Mouse (Mus musculus): ENCODE measurements at regions not wholly inside any gene's neighbourhood (a gene's known extent, or its start where the extent isn't known, plus 50 kb on each side); places are given as distances from the start of the nearest gene placed in this dataset.
A peak's percentile ranks its signal among the peaks of the same experiment; 100 is the strongest.

DNA sequence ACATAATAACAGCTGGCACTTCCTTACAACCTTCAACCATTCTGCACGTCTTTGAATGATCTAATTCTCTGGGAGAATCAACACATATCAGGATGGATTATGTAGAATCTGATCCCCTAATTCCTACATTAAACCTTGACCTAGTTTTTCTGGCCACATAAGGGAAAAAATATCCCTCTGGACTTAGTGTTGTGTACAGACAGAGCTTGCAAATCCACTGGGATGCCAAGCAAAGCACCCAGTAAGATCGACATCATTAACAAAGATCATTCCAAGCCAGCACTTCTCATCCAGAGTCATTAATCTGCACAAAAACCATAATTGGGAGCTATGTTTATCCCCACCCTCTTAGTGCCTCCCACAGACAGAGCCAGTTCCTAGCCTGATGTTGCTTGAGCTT, 87.8 kb downstream of the Tmem215 start:
- H3K4me1 ChIP-seq (ENCODE audit: control insufficient read depth, insufficient read depth) = no peaks in the 10 kb centered on the region
- no peak overlapping the region for H3K4me3 ChIP-seq (ENCODE audit: low read depth, low read length)
- H3K27ac ChIP-seq (ENCODE audit: low read depth) = no peak overlapping the region
- WGBS = 43% methylated on average over 2 of the region's 2 CpGs
- H3K27me3 ChIP-seq (ENCODE audit: control insufficient read depth, insufficient read depth, low read length) = no peaks in the 10 kb centered on the region
- DNase-seq (ENCODE audit: low spot score) (no peak), ATAC-seq (ENCODE audit: insufficient read depth, low read depth) (no peak)
- no peaks in the 10 kb centered on the region for H3K36me3 ChIP-seq (replicated peaks; ENCODE audit: control insufficient read depth, insufficient read depth, low read length)
- no peaks in the 10 kb centered on the region for H3K9me3 ChIP-seq (replicated peaks; ENCODE audit: control insufficient read depth, low read length)
- H3K9ac ChIP-seq (replicated peaks; ENCODE audit: low read depth, low read length) = no peak overlapping the region
- no peak overlapping the region for H3K4me2 ChIP-seq (ENCODE audit: low read depth, low read length)
- TF ChIP-seq CTCF (IDR thresholded peaks at IDR 0.05; ENCODE audit: low read depth) (no peak), EP300 (IDR thresholded peaks at IDR 0.05; ENCODE audit: low read depth) (no peak)

DNA sequence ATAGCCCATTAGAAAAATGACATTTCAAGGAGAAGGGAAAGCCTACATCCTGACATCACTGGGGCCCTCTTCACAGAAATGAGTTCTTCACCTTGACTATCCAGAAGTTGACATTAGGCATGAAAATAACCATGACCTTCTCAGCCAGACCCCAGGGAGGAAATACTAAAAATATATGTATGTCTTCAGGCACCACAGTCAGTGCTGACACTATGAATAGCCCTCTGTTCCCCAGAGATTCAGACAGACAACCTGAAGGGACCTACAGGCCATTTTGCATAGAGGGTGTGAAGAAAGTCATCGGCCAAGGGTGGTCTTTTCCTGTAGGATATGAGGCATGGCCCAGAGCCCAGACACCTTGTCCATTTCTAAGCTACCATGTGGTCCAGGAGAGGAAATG, 101.3 kb downstream of the Tmem215 start:
- no peaks in the 10 kb centered on the region for H3K9me3 ChIP-seq (replicated peaks; ENCODE audit: control insufficient read depth, low read length)
- ATAC-seq (ENCODE audit: insufficient read depth, low read depth) (no peak), DNase-seq (ENCODE audit: low spot score) (no peak)
- H3K4me1 ChIP-seq (ENCODE audit: control insufficient read depth, insufficient read depth) = no peaks in the 10 kb centered on the region
- no peaks in the 10 kb centered on the region for H3K27me3 ChIP-seq (ENCODE audit: control insufficient read depth, insufficient read depth, low read length)
- no peak overlapping the region for H3K27ac ChIP-seq (ENCODE audit: low read depth)
- 47% methylated on average over 1 of the region's 1 CpGs for WGBS
- no peak overlapping the region for H3K4me2 ChIP-seq (ENCODE audit: low read depth, low read length)
- H3K9ac ChIP-seq (replicated peaks; ENCODE audit: low read depth, low read length) = no peak overlapping the region
- H3K36me3 ChIP-seq (replicated peaks; ENCODE audit: control insufficient read depth, insufficient read depth, low read length) = no peaks in the 10 kb centered on the region
- no peak overlapping the region for H3K4me3 ChIP-seq (ENCODE audit: low read depth, low read length)
- TF ChIP-seq EP300 (IDR thresholded peaks at IDR 0.05; ENCODE audit: low read depth) (no peak), CTCF (IDR thresholded peaks at IDR 0.05; ENCODE audit: low read depth) (no peak)

DNA sequence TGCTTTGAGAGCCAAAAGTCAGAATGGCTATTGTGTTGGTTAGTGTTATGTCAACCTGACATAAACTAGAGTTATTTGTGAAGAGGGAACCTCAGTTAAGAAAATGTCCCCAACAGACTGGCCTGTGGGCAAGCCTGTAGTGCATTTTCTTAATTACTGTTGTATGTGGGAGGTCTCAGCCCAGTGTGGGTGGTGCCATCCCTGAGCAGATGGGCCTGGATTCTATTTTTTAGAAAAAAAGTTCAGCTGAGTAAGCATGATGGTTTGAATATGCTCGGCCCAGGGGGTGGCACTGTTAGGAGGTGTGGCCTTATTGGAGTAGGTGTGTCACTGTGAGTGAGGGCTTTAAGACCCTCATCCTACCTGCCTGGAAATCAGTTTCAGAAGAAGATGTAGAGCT, 104.0 kb downstream of the Tmem215 start:
- H3K9me3 ChIP-seq (replicated peaks; ENCODE audit: control insufficient read depth, low read length) = no peaks in the 10 kb centered on the region
- no peak overlapping the region for H3K4me3 ChIP-seq (ENCODE audit: low read depth, low read length)
- no peaks in the 10 kb centered on the region for H3K27me3 ChIP-seq (ENCODE audit: control insufficient read depth, insufficient read depth, low read length)
- no peak for ATAC-seq (ENCODE audit: insufficient read depth, low read depth)
- no peak overlapping the region for H3K4me2 ChIP-seq (ENCODE audit: low read depth, low read length)
- no peak overlapping the region for H3K9ac ChIP-seq (replicated peaks; ENCODE audit: low read depth, low read length)
- 60% methylated on average over 1 of the region's 1 CpGs for WGBS
- TF ChIP-seq CTCF (IDR thresholded peaks at IDR 0.05; ENCODE audit: low read depth) (no peak), EP300 (IDR thresholded peaks at IDR 0.05; ENCODE audit: low read depth) (no peak)
- no peaks in the 10 kb centered on the region for H3K4me1 ChIP-seq (ENCODE audit: control insufficient read depth, insufficient read depth)
- no peaks in the 10 kb centered on the region for H3K36me3 ChIP-seq (replicated peaks; ENCODE audit: control insufficient read depth, insufficient read depth, low read length)
- no peak overlapping the region for H3K27ac ChIP-seq (ENCODE audit: low read depth)
- DNase-seq (ENCODE audit: low spot score) = no peak

DNA sequence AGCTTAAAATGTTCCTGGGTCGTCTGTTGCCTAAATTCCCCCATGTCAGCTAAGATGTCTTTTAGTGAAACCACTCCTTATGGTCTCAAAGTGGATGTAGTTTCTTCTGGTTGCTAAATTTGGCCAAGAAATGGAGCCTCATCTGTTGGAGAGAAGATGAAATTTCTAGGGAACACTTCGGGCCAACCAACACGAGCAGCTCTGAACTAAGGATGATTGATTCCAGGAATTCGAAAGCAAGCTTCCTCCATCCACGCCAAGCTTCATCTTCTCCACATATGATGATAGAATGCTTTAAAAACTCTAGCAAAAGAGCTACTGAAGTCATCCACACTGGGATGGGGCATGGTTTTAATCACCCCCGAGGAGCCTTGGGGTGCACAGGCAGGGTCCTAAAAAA, 112.5 kb downstream of the Tmem215 start:
- peak overlapping the region; percentile 35; the same call in 1 of the 2 replicates for H3K27ac ChIP-seq (ENCODE audit: low read depth)
- TF ChIP-seq CTCF (IDR thresholded peaks at IDR 0.05; ENCODE audit: low read depth) (no peak), EP300 (IDR thresholded peaks at IDR 0.05; ENCODE audit: low read depth) (no peak)
- DNase-seq (ENCODE audit: low spot score) (no peak), ATAC-seq (ENCODE audit: insufficient read depth, low read depth) (no peak)
- H3K36me3 ChIP-seq (replicated peaks; ENCODE audit: control insufficient read depth, insufficient read depth, low read length) = no peaks in the 10 kb centered on the region
- no peaks in the 10 kb centered on the region for H3K4me1 ChIP-seq (ENCODE audit: control insufficient read depth, insufficient read depth)
- H3K4me3 ChIP-seq (ENCODE audit: low read depth, low read length) = no peak overlapping the region
- no peaks in the 10 kb centered on the region for H3K9me3 ChIP-seq (replicated peaks; ENCODE audit: control insufficient read depth, low read length)
- no peak overlapping the region for H3K9ac ChIP-seq (replicated peaks; ENCODE audit: low read depth, low read length)
- no peaks in the 10 kb centered on the region for H3K27me3 ChIP-seq (ENCODE audit: control insufficient read depth, insufficient read depth, low read length)
- no peak overlapping the region for H3K4me2 ChIP-seq (ENCODE audit: low read depth, low read length)
- WGBS = 72% methylated on average over 6 of the region's 6 CpGs

DNA sequence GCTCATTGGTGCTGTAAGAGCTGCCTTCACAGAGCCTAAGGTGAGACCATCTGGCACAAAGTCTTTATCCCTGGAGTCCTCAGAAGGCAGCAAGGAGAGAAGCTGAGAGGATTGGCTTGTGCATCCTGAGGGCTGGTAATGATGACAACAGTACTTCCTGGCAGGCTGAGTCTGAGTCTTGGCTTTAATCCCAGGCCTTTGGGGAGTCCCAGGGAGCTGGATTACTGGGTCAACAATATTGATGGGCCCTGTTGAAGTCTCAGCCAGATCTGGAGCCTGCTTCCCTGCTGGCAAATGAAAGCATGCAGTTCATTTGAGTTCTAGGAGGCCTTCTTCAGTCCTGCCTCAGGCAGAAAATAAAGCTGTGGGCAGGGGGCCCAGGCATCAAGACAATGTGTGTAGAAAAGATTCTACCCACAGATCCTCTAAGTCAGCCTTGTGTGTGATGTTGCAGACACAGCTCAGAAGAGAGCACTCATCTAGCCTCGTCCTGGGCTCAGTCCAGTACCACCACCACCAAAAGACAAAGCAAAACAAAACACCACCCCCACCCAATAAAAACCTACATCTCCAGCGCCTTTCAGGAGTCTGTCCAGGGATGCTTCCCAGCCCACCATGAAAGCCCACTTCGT, 113.1 kb downstream of the Tmem215 start:
- ATAC-seq (ENCODE audit: insufficient read depth, low read depth) = no peak
- H3K27me3 ChIP-seq (ENCODE audit: control insufficient read depth, insufficient read depth, low read length) = no peaks in the 10 kb centered on the region
- TF ChIP-seq EP300 (IDR thresholded peaks at IDR 0.05; ENCODE audit: low read depth) (no peak), CTCF (IDR thresholded peaks at IDR 0.05; ENCODE audit: low read depth) (no peak)
- H3K27ac ChIP-seq (ENCODE audit: low read depth) = peak overlapping the region; percentile 35; the same call in 1 of the 2 replicates
- peak; percentile 38 for DNase-seq (ENCODE audit: low spot score)
- no peak overlapping the region for H3K4me2 ChIP-seq (ENCODE audit: low read depth, low read length)
- no peaks in the 10 kb centered on the region for H3K36me3 ChIP-seq (replicated peaks; ENCODE audit: control insufficient read depth, insufficient read depth, low read length)
- H3K4me3 ChIP-seq (ENCODE audit: low read depth, low read length) = no peak overlapping the region
- WGBS = 67% methylated on average over 3 of the region's 3 CpGs
- no peak overlapping the region for H3K9ac ChIP-seq (replicated peaks; ENCODE audit: low read depth, low read length)
- no peaks in the 10 kb centered on the region for H3K4me1 ChIP-seq (ENCODE audit: control insufficient read depth, insufficient read depth)
- no peaks in the 10 kb centered on the region for H3K9me3 ChIP-seq (replicated peaks; ENCODE audit: control insufficient read depth, low read length)

DNA sequence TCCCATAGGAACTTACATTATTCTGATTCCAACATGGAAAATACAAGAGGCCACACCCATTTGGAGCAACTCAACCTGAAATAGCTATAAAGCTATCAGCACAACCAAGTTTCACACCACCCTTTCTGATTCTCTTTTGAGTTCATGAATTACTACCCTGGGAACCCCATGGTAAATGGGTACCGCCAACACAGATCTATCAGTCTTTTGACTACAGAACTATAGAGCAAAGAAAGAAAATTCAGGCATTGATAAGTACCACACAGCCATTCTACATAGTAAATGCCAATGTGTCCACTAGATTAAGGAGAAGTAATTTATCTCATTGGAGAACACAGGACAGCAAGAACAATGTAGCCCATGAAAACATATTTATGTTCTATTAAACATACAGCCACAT, 114.1 kb downstream of the Tmem215 start:
- Histone ChIP-seq H3K4me2 (ENCODE audit: low read depth, low read length) (no peak overlapping the region), H3K4me3 (ENCODE audit: low read depth, low read length) (no peak overlapping the region), H3K36me3 (replicated peaks; ENCODE audit: control insufficient read depth, insufficient read depth, low read length) (no peaks in the 10 kb centered on the region), H3K27ac (ENCODE audit: low read depth) (no peak overlapping the region), H3K27me3 (ENCODE audit: control insufficient read depth, insufficient read depth, low read length) (no peaks in the 10 kb centered on the region), H3K4me1 (ENCODE audit: control insufficient read depth, insufficient read depth) (no peaks in the 10 kb centered on the region), H3K9me3 (replicated peaks; ENCODE audit: control insufficient read depth, low read length) (no peaks in the 10 kb centered on the region), H3K9ac (replicated peaks; ENCODE audit: low read depth, low read length) (no peak overlapping the region)
- 92% methylated on average over 1 of the region's 1 CpGs for WGBS
- no peak for TF ChIP-seq EP300 (IDR thresholded peaks at IDR 0.05; ENCODE audit: low read depth)
- no peak for TF ChIP-seq CTCF (IDR thresholded peaks at IDR 0.05; ENCODE audit: low read depth)
- DNase-seq (ENCODE audit: low spot score) = no peak
- ATAC-seq (ENCODE audit: insufficient read depth, low read depth) = no peak
